Mouse (Mus musculus): ENCODE measurements around the gene Ncoa3.

DNA sequence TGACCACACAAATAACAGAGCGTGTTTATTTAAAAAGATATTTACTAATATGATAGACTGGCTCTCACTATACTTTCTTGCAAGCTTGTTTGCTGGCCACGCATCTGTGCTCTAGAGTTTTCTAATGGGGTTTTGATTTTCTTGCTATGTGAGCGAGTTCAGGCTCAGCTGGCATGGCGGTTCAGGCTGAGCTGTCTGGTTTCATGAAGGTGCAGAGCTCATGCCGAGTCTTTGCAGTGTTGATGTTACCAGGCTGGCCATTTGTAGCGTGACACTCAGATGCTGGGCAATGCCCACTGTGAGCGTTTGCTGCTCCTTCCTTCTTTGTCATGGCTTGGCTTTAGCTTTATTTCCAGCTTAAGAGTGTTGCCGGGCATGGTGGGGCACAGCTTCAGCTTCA is 70.0 kb downstream of the Ncoa3 start:
- TF ChIP-seq CTCF (IDR thresholded peaks at IDR 0.05; ENCODE audit: low read depth, low read length): no peak
- no peak for TF ChIP-seq POLR2A (IDR thresholded peaks at IDR 0.05; ENCODE audit: extremely low read depth, insufficient read depth, low read length)

All from liver, adult 2 months (tissue).